Mouse (Mus musculus): Measurements from ENCODE around the gene Pnmal1. TPM values are rescaled to one million over a fixed set of nuclear protein-coding genes. Genes with fewer than 3 reads are reported as not detected.

The Pnmal1 gene
- total RNA-seq, 2 experiments from 2014 or later, result not detected

Other genes starting within 250 kb of the Pnmal1 start
- gene Ceacam9, start 237.8 kb upstream of the Pnmal1 start, total RNA-seq (2021), result not detected
- gene Ap2s1, start 221.3 kb upstream of the Pnmal1 start, total RNA-seq (2021), result 100 to 1,000 TPM in 1 of 2 experiments, 10 to 100 TPM in 1; 89.4 to 102 TPM
- gene Slc1a5, start 178.3 kb upstream of the Pnmal1 start, total RNA-seq (2021), result 10 to 100 TPM; 26.5 to 35.4 TPM
- 10 to 100 TPM; 65.3 to 69.1 TPM for gene Strn4, start 143.8 kb upstream of the Pnmal1 start, total RNA-seq (2021)
- gene Fkrp, start 142.9 kb upstream of the Pnmal1 start, total RNA-seq (2021), result 10 to 100 TPM; 42.8 to 45.5 TPM
- 10 to 100 TPM; 35.3 to 35.9 TPM for gene Prkd2, start 116.8 kb upstream of the Pnmal1 start, total RNA-seq (2021)
- gene Dact3, start 84.4 kb upstream of the Pnmal1 start, total RNA-seq (2021), result 10 to 100 TPM; 18.6 to 19.0 TPM
- gene Gng8, start 67.9 kb upstream of the Pnmal1 start, total RNA-seq (2021), result under 1 TPM; 0.81 to 0.98 TPM
- 1 to 10 TPM; 1.4 to 1.6 TPM for gene Ptgir, start 53.2 kb upstream of the Pnmal1 start, total RNA-seq (2021)
- 100 to 1,000 TPM; 228 to 250 TPM for gene Calm3, start 35.6 kb upstream of the Pnmal1 start, total RNA-seq (2021)
- 1 to 10 TPM; 3.6 to 4.0 TPM for gene Pnmal2, start 15.0 kb upstream of the Pnmal1 start, total RNA-seq (2021)
- under 1 TPM; 0.07 TPM for gene Gm42372, start 23.4 kb downstream of the Pnmal1 start, total RNA-seq (2021)
- gene Ccdc8, start 33.0 kb downstream of the Pnmal1 start, total RNA-seq (2021), result 10 to 100 TPM in 1 of 2 experiments, 1 to 10 TPM in 1; 9.8 to 10.3 TPM
- 100 to 1,000 TPM; 101 to 108 TPM for gene Ppp5c, start 68.2 kb downstream of the Pnmal1 start, total RNA-seq (2021)
- 1 to 10 TPM; 4.9 to 5.4 TPM for gene Hif3a, start 102.7 kb downstream of the Pnmal1 start, total RNA-seq (2021)
- under 1 TPM; 0.05 TPM for gene Psg16, start 114.4 kb downstream of the Pnmal1 start, total RNA-seq (2021)
- not detected for gene Ceacam3, start 190.6 kb downstream of the Pnmal1 start, total RNA-seq (2021)
- not detected for gene Psg29, start 243.8 kb downstream of the Pnmal1 start, total RNA-seq (2021)

All from heart, postnatal 14 days (tissue).